Mouse (Mus musculus) CD8-positive naive resting alpha-beta T cell, adult 57 days (primary cell): ENCODE results near the gene Erich6b. TPM values are rescaled to one million over a fixed set of nuclear protein-coding genes. Genes with fewer than 3 reads are reported as not detected.

Experiments used
- total RNA-seq: library from RNA; stranded (reverse); gene quantifications from one replicate; pipeline ENCODE4 v1.2.4, GENCODE M21; 2023

The Erich6b gene
- total RNA-seq: not detected

DNA sequence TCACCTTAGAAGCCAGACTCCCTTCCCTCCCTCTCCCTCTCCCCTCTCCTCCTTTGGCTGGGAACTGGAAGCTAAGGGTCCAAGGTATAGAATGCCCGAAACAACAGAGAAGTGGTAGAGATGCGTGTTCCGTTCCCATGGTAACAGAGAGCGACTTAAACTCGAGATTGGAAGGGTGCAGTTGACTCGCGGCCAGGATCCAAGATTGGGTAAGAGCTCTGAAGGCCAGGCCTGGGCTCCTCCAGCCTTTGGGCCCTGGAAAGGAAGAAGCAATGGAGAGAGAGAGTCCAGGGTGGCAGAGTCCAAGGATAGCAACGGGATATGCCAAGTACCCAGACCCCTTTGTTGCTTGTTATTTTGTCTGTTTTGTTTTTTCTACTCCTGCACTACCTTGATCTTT is at the start of gene Erich6b:
Gene Erich6b (plus strand): TSS at position 180 of the 400 bp plus-strand sequence.

DNA sequence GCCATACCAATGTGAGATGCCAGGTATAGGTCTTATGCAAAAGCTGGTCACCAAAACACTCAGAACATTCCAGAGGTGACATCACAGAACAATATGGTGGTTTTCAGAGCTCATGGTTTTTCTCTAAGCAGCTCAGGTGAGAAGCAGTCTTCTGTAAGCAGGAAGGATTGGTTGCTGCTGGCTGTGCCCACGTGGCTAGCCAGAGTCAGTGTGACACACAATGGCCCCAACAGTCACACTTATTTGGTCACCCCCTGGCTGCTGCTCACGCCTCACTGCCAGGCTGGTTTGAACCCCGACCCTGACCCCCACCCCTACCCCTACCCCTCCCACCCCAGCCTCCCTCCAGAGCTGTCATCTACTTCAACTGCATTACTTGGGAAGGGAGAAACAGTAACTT is 49.1 kb upstream of the Erich6b start, which contains the start of gene Spert:
Gene Spert (minus strand): TSS at position 139 of the 400 bp plus-strand sequence.

Other genes with a start within 250 kb of the Erich6b start
- gene Siah3, start 186.3 kb upstream of the Erich6b start, total RNA-seq: 0.43 TPM
- not detected for gene Spert, start 49.1 kb upstream of the Erich6b start, total RNA-seq
- 31.2 TPM for gene Cog3, start 112.3 kb downstream of the Erich6b start, total RNA-seq
- gene Slc25a30, start 144.8 kb downstream of the Erich6b start, total RNA-seq: 60.5 TPM
- gene Tpt1, start 202.8 kb downstream of the Erich6b start, total RNA-seq: 9,503 TPM